9 mouse cellular contexts compared by ENCODE assay signal in genomic region chr8:91800523-91801240, GRCm38 (mm10). TPM values are rescaled to one million over a fixed set of nuclear protein-coding genes. Genes with fewer than 3 reads are reported as not detected.
A peak's percentile ranks its signal among the peaks of the same experiment; 100 is the strongest.
DNase-seq lines count a peak whose midpoint lies in the region; ATAC-seq and TF ChIP-seq lines count a peak whose summit lies in the region.
"Had no signal": no experiment of that assay in that cellular context is flagged by ENCODE, and none has a peak within 500 bp of the region (broad histone marks: within the 10 kb centered on the region; RNA-seq: fewer than 3 reads in every experiment).

No protein-coding gene starts in this region.

- no peak for TF ChIP-seq CTCF in layer of hippocampus, adult 2 months (conservative IDR thresholded peaks at IDR 0.05)

- H3K4me2 ChIP-seq in heart, embryonic 12.5 days, result peak overlapping the region; percentile 80
- peak overlapping the region; percentile 79 for H3K4me2 ChIP-seq in myocyte (ENCODE audit: low read depth)

- no peak for DNase-seq in layer of hippocampus, adult 2 months (ENCODE audit: low spot score in 2 of 2)
- no peak for DNase-seq in layer of hippocampus, adult 9-10 months (ENCODE audit: low spot score)
- peak; percentile 35 for DNase-seq in cerebellum, adult 11-12 months
- DNase-seq in kidney, postnatal 4 days, result peak; percentile 48 to 60
- DNase-seq in frontal cortex, adult 2 months (ENCODE audit: extremely low spot score in 1 of 2, low spot score in 1 of 2), result no peak
- DNase-seq in layer of hippocampus, postnatal 25 days (ENCODE audit: extremely low spot score in 1 of 2, low spot score in 1 of 2), result no peak

- H3K4me3 ChIP-seq in layer of hippocampus, adult 2 months, result peak overlapping the region; percentile 51
- H3K4me3 ChIP-seq in heart, embryonic 12.5 days, result peak overlapping the region; percentile 74
- peak overlapping the region; percentile 83 for H3K4me3 ChIP-seq in myocyte

- H3K9me3 ChIP-seq in heart, embryonic 12.5 days (replicated peaks), result no peaks in the 10 kb centered on the region

- H3K27me3 ChIP-seq in heart, embryonic 12.5 days (replicated peaks), result peaks cover 52% of the 10 kb centered on the region
- H3K27me3 ChIP-seq in myocyte (ENCODE audit: control insufficient read depth, insufficient read depth, insufficient read length), result no peaks in the 10 kb centered on the region

- TF ChIP-seq POLR2A in myocyte (IDR thresholded peaks at IDR 0.05; ENCODE audit: insufficient read length, low read depth), result no peak

- no peak overlapping the region for H3K27ac ChIP-seq in layer of hippocampus, adult 2 months
- peak overlapping the region; percentile 94 for H3K27ac ChIP-seq in heart, embryonic 12.5 days (ENCODE audit: poor library complexity, severe bottlenecking)
- H3K27ac ChIP-seq: macrophage had no signal

- peaks cover 10% of the 10 kb centered on the region for H3K79me2 ChIP-seq in myocyte (ENCODE audit: control insufficient read depth, insufficient read depth)

- peak overlapping the region; percentile 87 for H3K9ac ChIP-seq in heart, embryonic 12.5 days

- H3K36me3 ChIP-seq in heart, embryonic 12.5 days, result no peaks in the 10 kb centered on the region
- H3K36me3 ChIP-seq in myocyte (ENCODE audit: control insufficient read depth, insufficient read depth), result no peaks in the 10 kb centered on the region

- ATAC-seq in heart, embryonic 12.5 days (ENCODE audit: insufficient number of reproducible peaks, low FRiP score), result peak; percentile 1; the same call in 1 of the 2 replicates

- WGBS in heart, embryonic 12.5 days, result under 1% methylated on average over 63 of the region's 64 CpGs

- peaks cover 44% of the 10 kb centered on the region for H3K4me1 ChIP-seq in heart, embryonic 12.5 days (replicated peaks)

- H3ac ChIP-seq in myocyte (ENCODE audit: control insufficient read depth, insufficient read length), result peak overlapping the region; percentile 91

TF ChIP-seq in myocyte, 11 proteins besides CTCF, POLR2A, EP300 and RAD21:
- TF ChIP-seq E2F4 (IDR thresholded peaks at IDR 0.05; ENCODE audit: insufficient read depth) (no peak), POLR2AphosphoS2 (IDR thresholded peaks at IDR 0.05; ENCODE audit: insufficient read length, low read depth) (peak; percentile 37), REST (IDR thresholded peaks at IDR 0.05; ENCODE audit: insufficient read depth, insufficient read length) (no peak)

RNA-seq across cellular contexts. Expression of gene Irx3, which starts 1.2 kb away (rescaled TPM):
- under 1 TPM; 0.18 to 0.25 TPM for total RNA-seq in layer of hippocampus, adult 2 months (2021)
- 19.0 and 21.7 TPM in 2 replicates for polyA plus RNA-seq in heart, embryonic 12.5 days (2016; fragmentation: Nextera tagmentation; extraction: Ambion mirVana)
- polyA plus RNA-seq in myocyte (2012; fragmentation: generic; extraction: Trizol), result 26.4 TPM
- 0.10 and 0.36 TPM in 2 replicates for polyA plus RNA-seq in frontal cortex, adult 2 months (2012; rRNA removed)
- total RNA-seq in layer of hippocampus, postnatal 25 days (2021), result under 1 TPM in 1 of 2 experiments, not detected in 1; 0.14 TPM
- polyA plus RNA-seq: macrophage had no signal

Comparison
In these comparisons a context has a peak if more than half of its experiments do, and no peak if none do; other contexts are left out.
1. DNase-seq: peak in cerebellum, adult 11-12 months (single experiment) and kidney, postnatal 4 days (2 of 2); none in layer of hippocampus, adult 2 months (0 of 2), layer of hippocampus, adult 9-10 months (single experiment), frontal cortex, adult 2 months (0 of 2) and layer of hippocampus, postnatal 25 days (0 of 2).
2. RNA of gene Irx3, which starts 1.2 kb away (polyA plus RNA-seq): 26.4 TPM in myocyte (single experiment) and 19.0 to 21.7 TPM in heart, embryonic 12.5 days; 0.10 to 0.36 TPM in frontal cortex, adult 2 months; every median in the first group is over 10 times any median in the second.
3. Peak in every context shown above with its lines, with median percentiles within 50 percentile points of each other: H3K4me3 ChIP-seq.